ENCODE assay signal across 8 mouse cellular contexts in genomic region chr4:129672878-129673449, GRCm38 (mm10). TPM values are rescaled to one million over a fixed set of nuclear protein-coding genes. Genes with fewer than 3 reads are reported as not detected.
A peak's percentile ranks its signal among the peaks of the same experiment; 100 is the strongest.
DNase-seq lines count a peak whose midpoint lies in the region; ATAC-seq and TF ChIP-seq lines count a peak whose summit lies in the region.

No protein-coding gene starts in this region.

- no peak for DNase-seq in kidney, adult 2 months
- DNase-seq in kidney, adult 18-20 months, result no peak
- no peak for DNase-seq in hindbrain, postnatal 0 days (ENCODE audit: low spot score)
- DNase-seq in c-Kit-positive CD71-positive TER-119-positive erythroid progenitor cells, embryonic 14.5 days (ENCODE audit: low spot score), result no peak
- no peak for DNase-seq in cerebellum, postnatal 10 days
- DNase-seq in spleen, adult 12 weeks (ENCODE audit: low spot score), result no peak

- no peaks in the 10 kb centered on the region for H3K36me3 ChIP-seq in kidney, adult 2 months (ENCODE audit: control insufficient read depth, insufficient read depth, low read length)
- peaks cover 21% of the 10 kb centered on the region for H3K36me3 ChIP-seq in hindbrain, postnatal 0 days (ENCODE audit: insufficient read depth, low read length)
- peaks cover 18% of the 10 kb centered on the region; the same call in 1 of the 2 replicates for H3K36me3 ChIP-seq in midbrain, embryonic 15.5 days (replicated peaks)

- peak overlapping the region; percentile 85 for H3K4me2 ChIP-seq in hindbrain, postnatal 0 days (ENCODE audit: low read depth, low read length)
- H3K4me2 ChIP-seq in midbrain, embryonic 15.5 days, result peak overlapping the region; percentile 72

- H3K4me1 ChIP-seq in kidney, adult 2 months (ENCODE audit: control insufficient read depth, insufficient read depth, low read length), result peaks cover 14% of the 10 kb centered on the region
- peaks cover 3% of the 10 kb centered on the region; the same call in 1 of the 2 replicates for H3K4me1 ChIP-seq in brown adipose tissue, adult 24 weeks (ENCODE audit: control insufficient read depth, insufficient read depth, insufficient read length, low read length)
- peaks cover 3% of the 10 kb centered on the region for H3K4me1 ChIP-seq in hindbrain, postnatal 0 days (ENCODE audit: insufficient read depth, low read length)
- peaks cover 22% of the 10 kb centered on the region for H3K4me1 ChIP-seq in midbrain, embryonic 15.5 days

- WGBS in kidney, adult 2 months, result 2% methylated on average over 10 of the region's 10 CpGs
- 9% methylated on average over 10 of the region's 10 CpGs for WGBS in hindbrain, postnatal 0 days
- WGBS in midbrain, embryonic 15.5 days, result 9% methylated on average over 10 of the region's 10 CpGs

- H3K4me3 ChIP-seq in kidney, adult 2 months (ENCODE audit: insufficient read depth, low read depth, low read length), result peak overlapping the region; percentile 84
- H3K4me3 ChIP-seq in brown adipose tissue, adult 24 weeks (ENCODE audit: insufficient read depth, low read depth, low read length), result peak overlapping the region; percentile 97
- peak overlapping the region; percentile 63 for H3K4me3 ChIP-seq in hindbrain, postnatal 0 days (ENCODE audit: low read length)
- H3K4me3 ChIP-seq in midbrain, embryonic 15.5 days, result peak overlapping the region; percentile 92

- no peak for TF ChIP-seq CTCF in kidney, adult 2 months (conservative IDR thresholded peaks at IDR 0.05; ENCODE audit: insufficient read depth, insufficient read length, low read depth, low read length)
- TF ChIP-seq CTCF in hindbrain, postnatal 0 days (IDR thresholded peaks at IDR 0.05; ENCODE audit: low read depth), result no peak

- TF ChIP-seq POLR2A in kidney, adult 2 months (IDR thresholded peaks at IDR 0.05; ENCODE audit: low read depth, low read length), result no peak

- H3K9ac ChIP-seq in hindbrain, postnatal 0 days (replicated peaks; ENCODE audit: low read length), result peak overlapping the region; percentile 89
- H3K9ac ChIP-seq in midbrain, embryonic 15.5 days, result peak overlapping the region; percentile 83

- no peaks in the 10 kb centered on the region for H3K9me3 ChIP-seq in hindbrain, postnatal 0 days (ENCODE audit: low read length)
- no peaks in the 10 kb centered on the region for H3K9me3 ChIP-seq in midbrain, embryonic 15.5 days

- H3K27ac ChIP-seq in kidney, adult 2 months (ENCODE audit: insufficient read depth, low read depth, low read length), result peak overlapping the region; percentile 90
- H3K27ac ChIP-seq in brown adipose tissue, adult 24 weeks (replicated peaks; ENCODE audit: low read depth, low read length), result peak overlapping the region; percentile 52; the same call in 1 of the 2 replicates
- peak overlapping the region; percentile 94 for H3K27ac ChIP-seq in hindbrain, postnatal 0 days
- peak overlapping the region; percentile 89 for H3K27ac ChIP-seq in midbrain, embryonic 15.5 days

- H3K27me3 ChIP-seq in kidney, adult 2 months (replicated peaks; ENCODE audit: control insufficient read depth, insufficient read depth, low read length), result no peaks in the 10 kb centered on the region
- H3K27me3 ChIP-seq in hindbrain, postnatal 0 days (ENCODE audit: insufficient read depth, low read length), result no peaks in the 10 kb centered on the region
- H3K27me3 ChIP-seq in midbrain, embryonic 15.5 days (replicated peaks), result no peaks in the 10 kb centered on the region

- peak; percentile 52; the same call in 1 of the 2 replicates for ATAC-seq in hindbrain, postnatal 0 days
- ATAC-seq in midbrain, embryonic 15.5 days (replicated peaks), result no peak

RNA-seq across cellular contexts. Expression of gene Kpna6, which starts 0.4 kb away (rescaled TPM):
- 35.0 and 39.0 TPM in 2 replicates for polyA plus RNA-seq in kidney, adult 2 months (2012; rRNA removed)
- polyA plus RNA-seq in brown adipose tissue, adult 24 weeks (2012; ENCODE audit: insufficient read depth, insufficient read length, missing spikeins), result 45.7 and 75.5 TPM in 2 replicates
- total RNA-seq in hindbrain, postnatal 0 days (2014; rRNA removed), result 61.6 and 61.8 TPM in 2 replicates
- polyA plus RNA-seq in hindbrain, postnatal 0 days (2015; fragmentation: Nextera tagmentation; extraction: Ambion mirVana), result 11.6 and 13.0 TPM in 2 replicates
- polyA plus RNA-seq in midbrain, embryonic 15.5 days (2015; fragmentation: Nextera tagmentation; extraction: Ambion mirVana), result 18.9 and 19.5 TPM in 2 replicates

RNA-seq across cellular contexts. Expression of gene Tmem39b, which starts 23.7 kb away (rescaled TPM):
- 28.5 and 34.0 TPM in 2 replicates for polyA plus RNA-seq in kidney, adult 2 months (2012; rRNA removed)
- 5.4 and 7.3 TPM in 2 replicates for polyA plus RNA-seq in brown adipose tissue, adult 24 weeks (2012; ENCODE audit: insufficient read depth, insufficient read length, missing spikeins)
- 23.8 and 25.2 TPM in 2 replicates for total RNA-seq in hindbrain, postnatal 0 days (2014; rRNA removed)
- 10.5 and 12.1 TPM in 2 replicates for polyA plus RNA-seq in hindbrain, postnatal 0 days (2015; fragmentation: Nextera tagmentation; extraction: Ambion mirVana)
- 18.1 and 20.9 TPM in 2 replicates for polyA plus RNA-seq in midbrain, embryonic 15.5 days (2015; fragmentation: Nextera tagmentation; extraction: Ambion mirVana)

RNA-seq across cellular contexts. Expression of gene Txlna, which starts 32.1 kb away (rescaled TPM):
- 22.7 and 24.3 TPM in 2 replicates for polyA plus RNA-seq in kidney, adult 2 months (2012; rRNA removed)
- polyA plus RNA-seq in brown adipose tissue, adult 24 weeks (2012; ENCODE audit: insufficient read depth, insufficient read length, missing spikeins), result 13.5 and 15.8 TPM in 2 replicates
- 31.6 and 32.2 TPM in 2 replicates for total RNA-seq in hindbrain, postnatal 0 days (2014; rRNA removed)
- 29.3 and 29.5 TPM in 2 replicates for polyA plus RNA-seq in hindbrain, postnatal 0 days (2015; fragmentation: Nextera tagmentation; extraction: Ambion mirVana)
- 52.7 and 59.2 TPM in 2 replicates for polyA plus RNA-seq in midbrain, embryonic 15.5 days (2015; fragmentation: Nextera tagmentation; extraction: Ambion mirVana)

RNA-seq across cellular contexts. Expression of gene Ccdc28b, which starts 49.2 kb away (rescaled TPM):
- polyA plus RNA-seq in kidney, adult 2 months (2012; rRNA removed), result 16.2 and 20.8 TPM in 2 replicates
- 59.5 and 76.0 TPM in 2 replicates for polyA plus RNA-seq in brown adipose tissue, adult 24 weeks (2012; ENCODE audit: insufficient read depth, insufficient read length, missing spikeins)
- total RNA-seq in hindbrain, postnatal 0 days (2014; rRNA removed), result 55.0 and 77.7 TPM in 2 replicates
- 150 and 157 TPM in 2 replicates for polyA plus RNA-seq in hindbrain, postnatal 0 days (2015; fragmentation: Nextera tagmentation; extraction: Ambion mirVana)
- polyA plus RNA-seq in midbrain, embryonic 15.5 days (2015; fragmentation: Nextera tagmentation; extraction: Ambion mirVana), result 166 and 173 TPM in 2 replicates

RNA-seq across cellular contexts. Expression of gene Iqcc, which starts 54.1 kb away (rescaled TPM):
- polyA plus RNA-seq in kidney, adult 2 months (2012; rRNA removed), result 66.5 and 67.4 TPM in 2 replicates
- polyA plus RNA-seq in brown adipose tissue, adult 24 weeks (2012; ENCODE audit: insufficient read depth, insufficient read length, missing spikeins), result 14.3 and 14.6 TPM in 2 replicates
- 11.2 and 12.0 TPM in 2 replicates for total RNA-seq in hindbrain, postnatal 0 days (2014; rRNA removed)
- polyA plus RNA-seq in hindbrain, postnatal 0 days (2015; fragmentation: Nextera tagmentation; extraction: Ambion mirVana), result 21.0 and 21.1 TPM in 2 replicates
- 27.0 and 33.0 TPM in 2 replicates for polyA plus RNA-seq in midbrain, embryonic 15.5 days (2015; fragmentation: Nextera tagmentation; extraction: Ambion mirVana)
